ENCODE assay signal across 22 mouse cellular contexts in the genomic region with DNA sequence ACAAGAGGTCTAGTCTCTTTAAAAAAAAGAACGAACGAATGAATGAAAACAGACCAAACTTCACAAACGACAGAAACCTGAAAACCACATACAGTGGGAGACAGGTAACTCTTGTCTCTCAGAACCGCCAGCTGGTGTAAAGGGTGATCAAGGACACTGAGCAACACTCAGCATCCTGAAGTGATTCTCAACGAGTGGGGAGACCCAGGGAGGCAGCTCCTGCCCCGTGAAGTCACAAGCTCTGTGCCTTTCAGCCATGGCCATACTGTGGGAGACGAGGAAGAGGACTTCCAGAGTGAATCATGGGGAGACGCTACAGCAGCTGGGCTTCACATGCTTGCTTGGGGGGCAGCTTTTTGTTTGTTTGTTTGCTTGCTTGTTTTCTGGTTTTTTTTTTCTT.
"Had no signal": no experiment of that assay in that cellular context is flagged by ENCODE, and none has a peak within 500 bp of the region (broad histone marks: within the 10 kb centered on the region; RNA-seq: fewer than 3 reads in every experiment).

No protein-coding gene starts in this region.

- H3K4me3 ChIP-seq: heart, embryonic 12.5 days; heart, embryonic 13.5 days; heart, embryonic 15.5 days; hindbrain, embryonic 10.5 days; hindbrain, embryonic 12.5 days; hindbrain, embryonic 13.5 days; hindbrain, embryonic 15.5 days; intestine, embryonic 15.5 days; kidney, embryonic 15.5 days; layer of hippocampus, adult 2 months; left cerebral cortex, adult 2 months had no signal

- H3K27me3 ChIP-seq: heart, embryonic 12.5 days; heart, embryonic 13.5 days; heart, embryonic 15.5 days; hindbrain, embryonic 12.5 days; hindbrain, embryonic 13.5 days; hindbrain, embryonic 15.5 days; intestine, embryonic 15.5 days; kidney, embryonic 15.5 days had no signal

- DNase-seq: kidney, adult 18-20 months; kidney, adult 8-10 months; kidney, postnatal 25 days; layer of hippocampus, adult 9-11 months; layer of hippocampus, postnatal 36 days had no signal

- ATAC-seq: hindbrain, postnatal 0 days; inflammation-experienced regulatory T-cells, adult 6 months; intestine, embryonic 15.5 days; intestine, embryonic 16.5 days; intestine, postnatal 0 days had no signal

- H3K27ac ChIP-seq: heart, embryonic 13.5 days; heart, embryonic 15.5 days; hindbrain, embryonic 10.5 days; hindbrain, embryonic 12.5 days; hindbrain, embryonic 13.5 days; hindbrain, embryonic 14.5 days; hindbrain, embryonic 15.5 days; hindbrain, postnatal 0 days; intestine, embryonic 15.5 days; kidney, embryonic 15.5 days; kidney, postnatal 0 days; layer of hippocampus, adult 2 months; left cerebral cortex, adult 2 months had no signal

- H3K4me2 ChIP-seq: heart, embryonic 12.5 days; heart, embryonic 13.5 days; heart, embryonic 15.5 days; hindbrain, embryonic 12.5 days; hindbrain, embryonic 13.5 days; hindbrain, embryonic 14.5 days; hindbrain, embryonic 15.5 days; intestine, embryonic 15.5 days; kidney, embryonic 15.5 days had no signal

- H3K36me3 ChIP-seq: heart, embryonic 12.5 days; heart, embryonic 13.5 days; heart, embryonic 15.5 days; hindbrain, embryonic 10.5 days; hindbrain, embryonic 12.5 days; hindbrain, embryonic 13.5 days; hindbrain, embryonic 15.5 days; intestine, embryonic 15.5 days; kidney, embryonic 15.5 days had no signal

- H3K4me1 ChIP-seq: heart, embryonic 12.5 days; heart, embryonic 13.5 days; heart, embryonic 15.5 days; hindbrain, embryonic 10.5 days; hindbrain, embryonic 12.5 days; hindbrain, embryonic 13.5 days; hindbrain, embryonic 15.5 days; intestine, embryonic 15.5 days; kidney, embryonic 15.5 days had no signal

- H3K9me3 ChIP-seq: heart, embryonic 15.5 days; hindbrain, embryonic 10.5 days; hindbrain, embryonic 12.5 days; hindbrain, embryonic 13.5 days; hindbrain, embryonic 15.5 days; intestine, embryonic 15.5 days; kidney, embryonic 15.5 days had no signal

- H3K9ac ChIP-seq: heart, embryonic 12.5 days; heart, embryonic 13.5 days; heart, embryonic 15.5 days; hindbrain, embryonic 12.5 days; hindbrain, embryonic 13.5 days; hindbrain, embryonic 14.5 days; hindbrain, embryonic 15.5 days; intestine, embryonic 15.5 days; kidney, embryonic 15.5 days had no signal
